Mouse (Mus musculus) lung, postnatal 0 days (tissue): ENCODE results near the gene Slc26a10.

Source experiments
- CTCF ChIP-seq: IDR thresholded peaks from 2 replicates; pipeline ENCODE4 v1.5.1; 2016; ENCODE audit warnings: antibody characterized with exemption, mild to moderate bottlenecking
- EP300 ChIP-seq: IDR thresholded peaks from 2 replicates; pipeline ENCODE4 v1.6.1; 2016; ENCODE audit warnings: antibody characterized with exemption, mild to moderate bottlenecking, control low read depth

- TF ChIP-seq CTCF = no peak
- TF ChIP-seq EP300 = no peak
Observed at GRCm38 (mm10) chr10:127193011-127193410, 12.6 kb upstream of the Slc26a10 start.
